Mouse (Mus musculus) right cerebral cortex, postnatal 10 days (tissue): Measurements from ENCODE around the gene Gm20388.

ENCODE experiments used
- DNase-seq, 2 experiments: peaks; one replicate each; pipeline ENCODE4 v3.0.0; 2021; ENCODE audit warnings: low spot score in 2 of 2

Gene Gm20388

GRCm38 (mm10) chr8:121484072-121484782 is 1573.6 kb downstream of the Gm20388 start:
- DNase-seq, result no peak

- no peak for DNase-seq
Measured at GRCm38 (mm10) chr8:121491633-121492032, 1581.0 kb downstream of the Gm20388 start.

GRCm38 (mm10) chr8:121497621-121498020 is 1587.0 kb downstream of the Gm20388 start:
- no peak for DNase-seq

GRCm38 (mm10) chr8:121511751-121512150 is 1601.1 kb downstream of the Gm20388 start:
- DNase-seq, result no peak

- DNase-seq, result peak; percentile 76 to 89
Measured at GRCm38 (mm10) chr8:121513429-121513828, 1602.8 kb downstream of the Gm20388 start.

GRCm38 (mm10) chr8:121525111-121525818 is 1614.6 kb downstream of the Gm20388 start:
- no peak for DNase-seq

- DNase-seq, result no peak
Measured at GRCm38 (mm10) chr8:121526811-121527550, 1616.3 kb downstream of the Gm20388 start.

GRCm38 (mm10) chr8:121527751-121528150 is 1617.1 kb downstream of the Gm20388 start:
- no peak for DNase-seq

- DNase-seq, result peak in 1 of 2 experiments; percentile 18
Measured at GRCm38 (mm10) chr8:121528790-121529189, 1618.1 kb downstream of the Gm20388 start.

- DNase-seq, result peak in 1 of 2 experiments; percentile 5
Measured at GRCm38 (mm10) chr8:121530639-121531038, 1620.0 kb downstream of the Gm20388 start.

GRCm38 (mm10) chr8:121532381-121532780 is 1621.7 kb downstream of the Gm20388 start:
- DNase-seq, result peak in 1 of 2 experiments; percentile 31

- DNase-seq, result peak; percentile 16 to 22
Measured at GRCm38 (mm10) chr8:121541862-121542261, 1631.2 kb downstream of the Gm20388 start.

GRCm38 (mm10) chr8:121542901-121543300 is 1632.3 kb downstream of the Gm20388 start:
- no peak for DNase-seq

- DNase-seq, result no peak
Measured at GRCm38 (mm10) chr8:121544276-121544785, 1633.7 kb downstream of the Gm20388 start, which contains the start of gene 1700018B08Rik. 1700018B08Rik (minus strand) TSS chr8:121544320.

- no peak for DNase-seq
Measured at GRCm38 (mm10) chr8:121544936-121545335, 1634.3 kb downstream of the Gm20388 start.

GRCm38 (mm10) chr8:121547132-121547531 is 1636.5 kb downstream of the Gm20388 start:
- DNase-seq, result peak; percentile 79 to 83

- peak in 1 of 2 experiments; percentile 21 for DNase-seq
Measured at GRCm38 (mm10) chr8:121550056-121550455, 1639.4 kb downstream of the Gm20388 start.

GRCm38 (mm10) chr8:121551065-121551985 is 1640.7 kb downstream of the Gm20388 start:
- peak in 1 of 2 experiments; percentile 17 for DNase-seq

GRCm38 (mm10) chr8:121552506-121552905 is 1641.9 kb downstream of the Gm20388 start:
- peak in 1 of 2 experiments; percentile 17 for DNase-seq

GRCm38 (mm10) chr8:121553831-121554475 is 1643.3 kb downstream of the Gm20388 start:
- peak in 1 of 2 experiments; percentile 22 for DNase-seq
